Comparison of ENCODE assay signal across 21 mouse cellular contexts in genomic region chr13:76527751-76528150, GRCm38 (mm10).
DNase-seq lines count a peak whose midpoint lies in the region; ATAC-seq and TF ChIP-seq lines count a peak whose summit lies in the region.
"Had no signal": no experiment of that assay in that cellular context is flagged by ENCODE, and none has a peak within 500 bp of the region (broad histone marks: within the 10 kb centered on the region; RNA-seq: fewer than 3 reads in every experiment).

No protein-coding gene starts in this region.

- H3K9me3 ChIP-seq in midbrain, postnatal 0 days (ENCODE audit: low read length), result no peaks in the 10 kb centered on the region
- H3K9me3 ChIP-seq: embryonic facial prominence, embryonic 10.5 days; embryonic facial prominence, embryonic 12.5 days; forebrain, embryonic 13.5 days; forebrain, embryonic 15.5 days; G1E had no signal

- no peak for TF ChIP-seq CTCF in midbrain, postnatal 0 days (IDR thresholded peaks at IDR 0.05)

- H3K4me1 ChIP-seq in midbrain, postnatal 0 days (ENCODE audit: insufficient read depth, low read length), result no peaks in the 10 kb centered on the region
- H3K4me1 ChIP-seq: embryonic facial prominence, embryonic 12.5 days; forebrain, embryonic 15.5 days had no signal

- DNase-seq in ES-CJ7 (ENCODE audit: low read depth, low spot score) (peak; percentile 86), R1 (ENCODE audit: low read depth, low spot score) (peak; percentile 84)
- DNase-seq in midbrain, postnatal 0 days (ENCODE audit: low spot score), result no peak
- no peak for DNase-seq in ovary, postnatal 36 days (ENCODE audit: low spot score)
- no peak for DNase-seq in right cerebral cortex, postnatal 4 days
- DNase-seq: adrenal gland, adult 8-10 months; adrenal gland, postnatal 14 days; adrenal gland, postnatal 36 days; cerebellum, adult 11-12 months; cerebellum, adult 2 months; cerebellum, adult 9-10 months; cerebellum, postnatal 10 days; cerebellum, postnatal 25 days; forebrain, postnatal 0 days had no signal

- 60% methylated on average over 1 of the region's 1 CpGs for WGBS in midbrain, postnatal 0 days

- no peaks in the 10 kb centered on the region for H3K36me3 ChIP-seq in midbrain, postnatal 0 days (ENCODE audit: insufficient read depth, low read length)
- H3K36me3 ChIP-seq: embryonic facial prominence, embryonic 10.5 days; embryonic facial prominence, embryonic 12.5 days; forebrain, embryonic 15.5 days; G1E had no signal

- ATAC-seq in midbrain, postnatal 0 days (ENCODE audit: low FRiP score), result no peak
- ATAC-seq: activated CD4-positive, CD25-positive, alpha-beta regulatory T cell, adult 4 months; forebrain, embryonic 13.5 days; forebrain, embryonic 15.5 days; forebrain, postnatal 0 days; Patski had no signal

- no peaks in the 10 kb centered on the region for H3K27me3 ChIP-seq in midbrain, postnatal 0 days (ENCODE audit: insufficient read depth, low read length)
- H3K27me3 ChIP-seq: embryonic facial prominence, embryonic 12.5 days; forebrain, embryonic 13.5 days; forebrain, embryonic 15.5 days; Patski had no signal

- H3K27ac ChIP-seq in midbrain, postnatal 0 days (ENCODE audit: low read depth, low read length), result no peak overlapping the region
- H3K27ac ChIP-seq: embryonic facial prominence, embryonic 10.5 days; embryonic facial prominence, embryonic 12.5 days; forebrain, embryonic 13.5 days; forebrain, embryonic 15.5 days had no signal

- no peak overlapping the region for H3K4me3 ChIP-seq in midbrain, postnatal 0 days (ENCODE audit: low read depth, low read length)
- H3K4me3 ChIP-seq: embryonic facial prominence, embryonic 10.5 days; embryonic facial prominence, embryonic 12.5 days; forebrain, embryonic 13.5 days; forebrain, embryonic 15.5 days had no signal

- no peak overlapping the region for H3K9ac ChIP-seq in midbrain, postnatal 0 days (replicated peaks; ENCODE audit: low read length, poor library complexity, severe bottlenecking)
- H3K9ac ChIP-seq: embryonic facial prominence, embryonic 12.5 days; forebrain, embryonic 13.5 days; forebrain, embryonic 15.5 days; forebrain, postnatal 0 days had no signal

- H3K4me2 ChIP-seq in midbrain, postnatal 0 days (ENCODE audit: low read depth, low read length, poor library complexity, severe bottlenecking), result no peak overlapping the region
- H3K4me2 ChIP-seq: embryonic facial prominence, embryonic 12.5 days; forebrain, embryonic 13.5 days; forebrain, embryonic 15.5 days had no signal

Comparison
In these comparisons a context has a peak if more than half of its experiments do, and no peak if none do; other contexts are left out.
1. DNase-seq: peak in ES-CJ7 (single experiment) and R1 (single experiment); none in midbrain, postnatal 0 days (single experiment), ovary, postnatal 36 days (single experiment) and right cerebral cortex, postnatal 4 days (single experiment).